Mouse (Mus musculus) induced T-regulatory cell, adult 2 months (primary cell): ENCODE data around the gene Ubxn1.
A peak's percentile ranks its signal among the peaks of the same experiment; 100 is the strongest.

Experiments
- DNase-seq: peaks from one replicate; pipeline ENCODE4 v3.0.0-alpha.2; 2012; ENCODE audit warnings: low read depth

Gene Ubxn1

DNA sequence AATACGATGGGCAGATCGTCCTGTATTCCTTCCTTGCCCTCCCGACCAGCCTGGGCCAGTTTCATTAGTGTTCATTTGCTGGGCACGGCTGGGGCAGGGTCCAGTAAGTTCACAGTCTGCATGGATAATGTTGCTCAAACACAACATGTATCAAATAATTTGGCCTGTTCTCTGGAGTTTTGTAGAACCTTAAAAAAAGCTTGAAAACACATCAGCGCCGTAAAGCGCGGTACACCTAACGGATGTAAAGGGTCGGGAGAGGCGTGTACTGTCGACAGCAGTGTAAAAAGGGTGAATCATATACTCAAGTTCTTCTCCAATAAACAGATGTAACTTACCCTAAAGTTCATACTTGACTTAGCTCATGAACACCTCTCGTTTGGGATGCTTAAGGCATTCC lies 27.3 kb downstream of the Ubxn1 start:
- DNase-seq, result peak; percentile 61

DNA sequence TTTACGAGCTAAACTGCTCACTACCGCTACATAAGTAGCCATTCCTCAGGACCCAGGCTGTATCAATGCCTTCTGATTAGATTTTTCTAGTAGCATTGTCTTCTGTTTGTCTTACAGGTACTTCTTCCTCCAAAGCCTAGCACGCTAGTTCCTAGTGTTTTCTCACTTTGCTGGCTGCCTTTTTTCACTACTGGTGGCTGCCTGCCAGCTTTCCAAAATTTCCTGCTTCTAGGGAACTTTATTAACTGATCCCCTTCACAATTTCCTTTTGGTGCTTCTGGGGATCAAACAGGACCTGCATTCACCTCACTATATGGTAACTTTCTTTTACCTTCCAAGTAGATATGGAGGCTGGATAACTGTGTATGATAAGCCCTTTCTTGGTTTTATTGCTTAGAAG lies 27.8 kb downstream of the Ubxn1 start:
- no peak for DNase-seq

DNA sequence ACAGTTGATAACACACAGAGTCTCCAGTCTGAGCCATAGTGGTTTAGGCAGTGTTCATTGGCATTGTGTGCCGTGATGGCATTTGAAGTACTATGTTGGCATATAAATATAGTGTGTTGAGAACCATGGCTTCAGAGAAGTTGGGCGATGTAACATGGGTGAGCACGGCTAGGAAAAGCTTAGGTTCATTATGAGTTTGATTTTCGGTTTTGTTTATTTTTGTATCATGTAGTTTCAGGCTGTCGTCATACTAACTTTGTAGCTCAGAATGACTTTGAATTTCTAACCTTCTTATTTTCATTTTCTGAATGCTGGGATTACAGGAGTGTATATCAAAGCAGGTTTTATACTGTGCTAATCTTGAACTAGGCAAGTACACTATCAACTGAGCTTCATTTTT lies 32.1 kb downstream of the Ubxn1 start:
- no peak for DNase-seq

DNA sequence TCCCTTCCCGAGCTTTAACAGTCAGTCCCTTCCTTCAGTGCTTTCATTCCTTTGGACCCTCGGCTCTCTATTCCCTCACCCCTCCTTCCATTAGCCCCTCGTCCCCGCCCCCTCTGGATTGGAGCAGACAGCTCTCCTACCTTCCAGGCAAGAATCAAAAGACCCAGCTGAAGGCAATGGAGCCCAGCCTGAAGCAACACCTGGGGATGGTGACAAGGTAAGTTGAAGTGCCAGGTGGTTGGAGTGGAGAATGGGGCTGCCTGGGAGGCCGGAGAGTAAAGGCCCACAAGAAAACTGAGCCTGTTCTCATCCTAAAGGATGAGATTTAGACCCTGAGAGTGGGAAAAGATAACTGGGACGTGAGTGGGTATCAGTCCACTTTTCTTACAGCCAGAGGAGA lies 37.2 kb downstream of the Ubxn1 start:
- DNase-seq, result no peak

DNA sequence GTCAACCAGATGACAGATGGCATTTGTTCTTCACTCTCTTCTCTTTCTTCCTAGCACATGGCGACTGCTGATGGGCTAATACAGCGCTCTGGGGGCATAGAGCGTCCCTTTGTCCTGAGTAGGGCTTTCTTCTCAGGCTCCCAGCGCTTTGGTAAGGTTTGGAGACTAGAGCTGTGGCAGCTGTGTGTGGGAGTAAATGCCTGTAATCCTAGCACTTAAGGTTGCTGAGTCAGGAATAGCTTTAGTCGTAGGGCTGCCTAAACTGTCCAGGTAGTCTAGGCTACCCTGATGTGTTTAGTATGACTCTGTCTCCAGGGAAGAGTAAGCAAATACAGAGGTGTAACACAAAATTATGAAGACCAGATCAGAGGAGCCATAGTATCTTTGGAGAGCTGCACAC lies 40.5 kb downstream of the Ubxn1 start:
- no peak for DNase-seq

DNA sequence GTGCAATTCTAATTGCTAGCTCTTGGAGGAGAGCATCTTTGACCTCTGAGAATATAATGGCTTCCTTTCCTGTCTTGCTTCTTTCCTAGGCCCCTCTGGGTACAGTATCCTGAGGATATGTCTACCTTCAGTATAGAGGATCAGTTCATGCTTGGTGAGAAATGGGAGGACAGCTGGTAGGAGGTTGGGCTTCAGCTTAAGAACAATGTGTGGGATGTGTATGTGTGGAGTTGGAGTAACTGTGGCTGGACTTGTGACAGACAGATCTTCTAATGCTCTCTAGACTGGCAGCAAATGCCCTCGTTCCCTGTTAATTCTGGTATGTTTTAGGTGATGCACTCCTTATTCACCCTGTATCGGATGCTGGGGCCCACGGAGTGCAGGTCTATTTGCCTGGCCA lies 42.9 kb downstream of the Ubxn1 start:
- no peak for DNase-seq

DNA sequence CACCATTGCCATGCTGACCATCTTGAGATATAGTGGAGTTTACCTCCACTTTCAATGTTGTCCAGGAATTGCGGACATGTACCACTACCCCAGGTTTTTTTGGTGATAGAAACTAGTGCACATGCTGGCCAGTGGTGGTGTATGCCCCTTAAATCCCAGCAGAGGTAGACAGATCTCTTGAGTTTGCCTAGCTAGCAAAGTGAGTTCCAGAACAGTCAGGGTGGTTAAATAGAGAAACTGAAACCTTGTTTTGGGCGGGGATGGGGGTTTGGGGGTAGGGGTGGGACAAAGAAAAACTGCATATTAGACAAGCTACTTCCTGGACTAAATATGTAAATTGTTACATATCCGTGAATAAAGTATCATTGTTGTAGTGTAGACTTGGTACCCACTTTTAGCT lies 47.7 kb downstream of the Ubxn1 start:
- peak; percentile 83 for DNase-seq

DNA sequence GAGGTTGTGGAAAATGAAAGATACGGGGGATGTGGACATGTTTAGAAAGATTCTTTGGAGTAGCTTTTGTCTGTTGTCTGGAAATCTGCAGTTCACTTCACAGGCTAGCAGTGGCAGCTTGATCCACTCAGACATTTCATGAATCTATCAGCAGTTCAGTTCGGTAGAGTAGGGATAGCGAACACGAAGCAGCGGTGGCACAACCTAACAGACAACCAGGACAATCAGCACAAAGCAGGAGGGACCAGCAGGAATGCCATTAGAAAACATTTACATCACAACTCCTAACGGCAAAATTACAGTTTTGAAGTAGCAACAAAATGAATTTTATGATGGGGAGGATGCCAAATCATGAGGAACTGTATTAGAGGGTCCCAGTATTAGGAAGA lies 48.4 kb downstream of the Ubxn1 start:
- no peak for DNase-seq

DNA sequence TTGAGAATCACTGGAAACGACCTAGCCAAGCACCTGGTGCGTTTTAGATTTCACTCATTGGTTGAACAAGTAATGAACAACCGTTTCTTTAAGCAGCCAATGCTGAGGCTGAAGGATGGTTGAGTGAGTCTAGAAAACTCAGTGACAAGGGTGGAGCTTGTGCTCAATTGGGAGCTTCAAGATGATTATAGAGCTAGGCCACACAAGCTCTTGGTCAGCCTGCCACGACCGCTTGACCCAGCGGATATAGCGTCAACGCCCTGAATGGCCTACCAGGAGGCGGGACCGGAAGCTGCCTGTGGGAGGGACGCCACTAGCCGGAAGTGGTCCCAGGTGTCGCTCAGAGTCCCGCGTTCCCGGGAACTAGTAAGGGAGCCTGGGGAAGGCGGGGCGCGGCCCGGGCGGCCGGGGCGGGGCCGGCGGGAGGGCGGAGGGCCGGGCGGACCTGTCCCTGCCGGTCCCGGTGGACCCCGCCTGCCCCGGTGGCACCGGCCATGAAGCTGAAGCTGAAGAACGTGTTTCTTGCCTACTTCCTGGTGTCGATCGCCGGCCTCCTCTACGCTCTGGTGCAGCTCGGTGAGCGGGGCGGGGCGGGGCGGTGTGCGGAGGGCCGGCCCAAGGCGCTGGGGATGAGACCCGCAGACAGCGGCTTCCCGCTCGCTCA lies 48.9 kb downstream of the Ubxn1 start, which contains the start of gene B3gat3:
Gene B3gat3 (plus strand): TSS at position 302 of the 664 bp plus-strand sequence.
- peak; percentile 91 for DNase-seq

DNA sequence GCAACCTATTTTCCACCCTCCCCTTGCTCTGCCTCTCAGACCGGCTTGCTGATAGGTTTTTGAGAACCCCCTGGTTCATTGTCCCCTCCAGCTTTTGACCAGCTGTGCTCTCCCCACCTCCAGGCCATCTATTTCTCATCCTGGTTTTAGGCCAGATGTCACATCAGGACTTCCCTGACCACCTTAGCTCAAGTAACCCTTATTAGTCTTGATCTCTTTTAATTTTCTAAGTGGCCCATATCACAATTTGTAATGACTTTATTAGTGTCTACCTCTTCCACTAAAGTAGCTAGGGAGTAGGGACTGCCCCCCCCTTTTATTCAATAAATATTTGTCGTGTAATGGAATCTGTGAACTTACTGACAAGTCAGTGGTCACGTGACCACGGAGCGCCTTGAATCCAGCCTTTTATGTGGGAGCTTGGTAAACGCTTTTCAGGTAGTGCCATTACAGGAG lies 49.6 kb downstream of the Ubxn1 start:
- DNase-seq, result peak; percentile 85

DNA sequence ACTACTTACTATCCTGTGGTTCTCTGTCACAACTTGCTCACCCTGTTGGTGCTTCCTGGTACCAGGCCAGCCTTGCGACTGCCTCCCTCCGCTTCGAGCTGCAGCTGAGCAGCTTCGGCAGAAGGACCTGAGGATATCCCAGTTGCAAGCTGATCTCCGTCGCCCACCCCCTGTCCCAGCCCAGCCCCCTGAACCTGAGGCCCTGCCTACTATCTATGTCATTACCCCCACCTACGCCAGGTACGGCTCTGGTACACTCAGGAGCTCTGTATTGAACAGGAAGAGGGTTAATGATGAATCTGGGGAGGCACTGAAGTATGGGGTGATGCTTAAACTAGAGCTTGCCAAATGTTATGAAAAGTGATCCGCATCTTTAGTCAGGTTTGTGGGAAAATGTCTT lies 50.4 kb downstream of the Ubxn1 start:
- DNase-seq, result peak; percentile 53
